Mouse (Mus musculus): ENCODE measurements around the gene Ccn6. TPM values are rescaled to one million over a fixed set of nuclear protein-coding genes. Genes with fewer than 3 reads are reported as not detected.

Gene Ccn6
- not detected in 2 replicates for polyA plus RNA-seq (2021; fragmentation: Nextera tagmentation)
- long read RNA-seq, experiment 1 = 0 reads
- long read RNA-seq, experiment 2 = 0 reads

GRCm38 (mm10) chr10:39163694-39164093, at the start of gene Ccn6:
Ccn6 (minus strand) TSS chr10:39163794.

GRCm38 (mm10) chr10:39133462-39134310, 29.9 kb downstream of the Ccn6 start, which contains the start of the genes Fam229b and Tube1:
Fam229b (minus strand) TSS chr10:39133914.
Tube1 (plus strand) TSS chr10:39133976.

Other genes starting within 250 kb of the Ccn6 start
- 0.69 and 1.0 TPM in 2 replicates for gene Lama4, start 198.3 kb downstream of the Ccn6 start, polyA plus RNA-seq (2021; fragmentation: Nextera tagmentation)
- gene Fam229b, start 29.9 kb downstream of the Ccn6 start, polyA plus RNA-seq (2021; fragmentation: Nextera tagmentation) = 33.6 and 34.7 TPM in 2 replicates
- gene Tube1, start 29.8 kb downstream of the Ccn6 start, polyA plus RNA-seq (2021; fragmentation: Nextera tagmentation) = 2.1 and 2.2 TPM in 2 replicates
- gene Fyn, start 205.1 kb upstream of the Ccn6 start, polyA plus RNA-seq (2021; fragmentation: Nextera tagmentation) = 26.1 and 26.4 TPM in 2 replicates